Mouse (Mus musculus): ENCODE measurements at regions not wholly inside any gene's neighbourhood (a gene's known extent, or its start where the extent isn't known, plus 50 kb on each side); places are given as distances from the start of the nearest gene placed in this dataset.

DNA sequence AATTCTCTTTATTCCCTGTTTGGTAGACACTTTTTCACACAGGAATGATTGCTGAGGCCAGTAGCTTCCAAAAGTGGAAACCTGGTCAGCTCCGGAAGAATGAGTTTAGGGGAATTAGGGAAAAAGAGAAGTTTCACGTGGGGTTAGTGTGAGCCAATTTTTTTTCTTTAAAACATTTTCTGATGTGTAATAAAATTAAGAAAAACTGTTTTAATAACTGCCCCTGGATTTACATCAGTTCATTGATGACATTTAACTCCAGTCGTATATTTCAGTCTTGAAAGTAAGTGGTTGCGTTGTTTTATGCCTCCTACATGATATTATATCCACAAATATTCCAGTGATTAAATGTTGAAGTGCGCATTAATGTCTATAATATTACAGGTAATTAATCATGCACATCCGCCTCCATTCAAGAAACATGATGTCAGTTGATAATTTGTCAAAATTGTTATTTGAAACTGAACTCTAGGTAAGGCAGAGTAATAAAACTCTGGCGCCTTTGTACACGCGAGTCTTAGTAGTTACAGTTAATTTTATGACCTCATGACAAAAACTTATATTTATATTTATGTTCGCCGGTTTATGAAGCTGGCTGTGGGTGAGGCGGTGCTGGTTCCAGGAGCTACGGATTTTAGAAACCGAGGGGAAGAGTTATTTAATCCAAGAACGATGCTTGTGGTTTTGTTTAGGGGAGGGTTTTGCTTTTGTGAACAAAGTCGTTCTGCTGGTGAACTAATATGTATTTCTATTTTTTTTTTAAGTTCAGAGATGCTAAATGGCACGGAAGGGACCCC lies 252.5 kb upstream of the Nfe2l3 start:
- peak; percentile 54 for DNase-seq (ENCODE audit: low spot score)
- peak overlapping the region; percentile 16; the same call in 1 of the 2 replicates for H3K4me2 ChIP-seq (ENCODE audit: low read depth, severe bottlenecking)
- H3K9ac ChIP-seq (ENCODE audit: low read length): peak overlapping the region; percentile 12; the same call in 1 of the 2 replicates
- no peaks in the 10 kb centered on the region for H3K36me3 ChIP-seq (ENCODE audit: control insufficient read depth, insufficient read depth, low read length)
- H3K4me3 ChIP-seq (ENCODE audit: low read depth, low read length): no peak overlapping the region
- no peaks in the 10 kb centered on the region for H3K9me3 ChIP-seq (ENCODE audit: control insufficient read depth, low read length)
- peaks cover 18% of the 10 kb centered on the region for H3K4me1 ChIP-seq (ENCODE audit: control insufficient read depth, insufficient read depth, low read length)
- no peaks in the 10 kb centered on the region for H3K27me3 ChIP-seq (ENCODE audit: control insufficient read depth, insufficient read depth, low read length)
- ATAC-seq (ENCODE audit: insufficient number of reproducible peaks, low FRiP score, low TSS enrichment, low read depth): no peak
- WGBS: 2% methylated on average over 17 of the region's 17 CpGs
- H3K27ac ChIP-seq (replicated peaks; ENCODE audit: low read depth, low read length): peak overlapping the region; percentile 57

DNA sequence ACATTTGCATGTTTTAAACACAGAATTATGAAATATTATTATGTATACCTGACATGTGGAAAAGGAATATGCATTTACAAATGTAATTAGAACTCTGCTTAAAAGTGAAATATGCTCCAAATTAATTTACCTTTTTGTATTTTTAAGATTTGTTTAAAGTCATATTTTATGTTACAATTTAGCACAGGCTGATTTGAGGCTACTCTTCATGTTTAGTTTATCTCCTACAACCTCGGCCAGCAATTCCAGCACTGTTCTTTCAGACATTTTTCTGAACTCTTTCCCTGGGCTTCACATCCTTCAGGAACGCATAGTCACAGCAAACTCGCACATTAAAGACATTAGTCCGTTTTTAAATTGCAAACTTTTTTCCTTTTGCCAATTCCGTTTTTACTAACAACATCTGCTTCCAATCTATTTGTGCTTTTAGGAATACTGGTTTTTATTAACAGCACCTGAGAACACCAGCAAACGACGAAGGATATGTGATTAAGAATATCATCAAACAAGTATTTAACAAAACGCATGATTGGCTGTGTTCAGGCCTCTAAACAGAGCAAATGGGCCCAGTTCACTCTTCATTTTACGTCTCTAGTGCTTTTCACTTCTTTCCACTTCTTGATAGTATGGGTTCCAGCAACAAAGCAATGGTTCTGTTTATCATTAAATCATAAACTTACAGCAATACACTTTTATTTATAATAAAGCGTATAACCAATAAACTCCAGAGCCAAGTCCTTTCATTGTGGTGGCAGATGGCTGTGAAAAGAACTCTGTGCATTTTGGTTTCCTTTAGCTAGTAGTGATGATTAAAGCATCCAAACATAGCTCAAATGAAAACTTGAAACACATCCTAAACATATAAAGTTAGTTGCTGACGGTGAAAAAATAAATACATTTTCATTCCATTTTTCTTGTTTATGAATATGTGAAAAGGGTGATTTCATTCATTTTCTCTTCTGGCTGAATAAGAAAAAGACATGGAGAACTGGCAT lies 251.3 kb upstream of the Nfe2l3 start:
- Histone ChIP-seq H3K4me3 (ENCODE audit: low read depth, low read length) (no peak overlapping the region), H3K27ac (replicated peaks; ENCODE audit: low read depth, low read length) (peak overlapping the region; percentile 80), H3K36me3 (ENCODE audit: control insufficient read depth, insufficient read depth, low read length) (no peaks in the 10 kb centered on the region), H3K9ac (ENCODE audit: low read length) (peak overlapping the region; percentile 32; the same call in 1 of the 2 replicates), H3K9me3 (ENCODE audit: control insufficient read depth, low read length) (no peaks in the 10 kb centered on the region), H3K27me3 (ENCODE audit: control insufficient read depth, insufficient read depth, low read length) (no peaks in the 10 kb centered on the region), H3K4me2 (ENCODE audit: low read depth, severe bottlenecking) (no peak overlapping the region), H3K4me1 (ENCODE audit: control insufficient read depth, insufficient read depth, low read length) (peaks cover 21% of the 10 kb centered on the region)
- ATAC-seq (ENCODE audit: insufficient number of reproducible peaks, low FRiP score, low TSS enrichment, low read depth) (no peak), DNase-seq (ENCODE audit: low spot score) (no peak)
- 2% methylated on average over 11 of the region's 11 CpGs for whole genome bisulfite sequencing

DNA sequence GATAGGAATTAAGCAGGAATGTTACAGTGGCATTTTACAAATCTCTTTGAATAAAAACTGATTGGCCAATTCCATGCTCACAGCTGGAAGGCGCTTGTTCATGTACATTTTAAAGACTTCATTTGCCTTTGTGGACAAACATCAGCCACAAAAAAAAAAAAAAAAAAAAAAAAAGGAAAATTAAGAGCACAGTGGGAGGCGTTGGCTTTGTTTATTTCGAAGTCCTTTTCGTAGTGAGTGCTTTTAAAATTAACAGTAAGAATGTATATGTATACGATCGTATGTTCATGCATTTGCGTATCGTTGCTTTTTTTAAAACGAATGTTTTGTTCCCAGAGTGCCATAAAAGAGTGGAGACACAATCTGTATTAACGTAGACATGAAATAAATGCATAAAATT lies 250.6 kb upstream of the Nfe2l3 start:
- no peaks in the 10 kb centered on the region for H3K27me3 ChIP-seq (ENCODE audit: control insufficient read depth, insufficient read depth, low read length)
- H3K9ac ChIP-seq (ENCODE audit: low read length): no peak overlapping the region
- ATAC-seq (ENCODE audit: insufficient number of reproducible peaks, low FRiP score, low TSS enrichment, low read depth): no peak

DNA sequence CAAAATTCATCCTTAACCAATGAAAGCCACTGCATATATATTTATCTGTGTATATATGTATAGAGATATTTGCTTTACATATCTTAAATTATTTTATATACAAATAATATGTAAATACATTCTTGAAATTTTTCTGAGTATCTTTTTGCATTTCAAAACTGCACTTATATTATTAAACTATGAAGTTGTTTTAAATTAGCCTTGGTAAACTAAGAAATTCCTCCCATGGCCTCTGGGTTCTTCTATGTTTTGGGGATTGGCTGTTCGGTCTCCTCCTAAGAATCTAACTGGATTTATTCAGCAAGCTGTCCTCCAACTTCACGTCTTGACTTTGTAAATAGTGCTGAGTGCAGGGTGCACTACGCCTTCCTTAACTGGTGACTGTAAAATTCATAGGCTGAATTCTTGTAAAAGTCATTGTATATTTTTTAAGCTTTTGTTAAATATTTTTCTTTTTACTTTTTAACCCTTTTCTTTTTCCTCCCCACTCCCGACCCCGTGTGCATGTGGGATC lies 249.6 kb upstream of the Nfe2l3 start:
- Histone ChIP-seq H3K4me3 (ENCODE audit: low read depth, low read length) (no peak overlapping the region), H3K36me3 (ENCODE audit: control insufficient read depth, insufficient read depth, low read length) (no peaks in the 10 kb centered on the region), H3K4me2 (ENCODE audit: low read depth, severe bottlenecking) (peak overlapping the region; percentile 61; the same call in 1 of the 2 replicates), H3K9me3 (ENCODE audit: control insufficient read depth, low read length) (no peaks in the 10 kb centered on the region), H3K9ac (ENCODE audit: low read length) (peak overlapping the region; percentile 47), H3K4me1 (ENCODE audit: control insufficient read depth, insufficient read depth, low read length) (peaks cover 19% of the 10 kb centered on the region), H3K27ac (replicated peaks; ENCODE audit: low read depth, low read length) (peak overlapping the region; percentile 92), H3K27me3 (ENCODE audit: control insufficient read depth, insufficient read depth, low read length) (no peaks in the 10 kb centered on the region)
- ATAC-seq (ENCODE audit: insufficient number of reproducible peaks, low FRiP score, low TSS enrichment, low read depth): no peak
- no peak for DNase-seq (ENCODE audit: low spot score)
- WGBS: 7% methylated on average over 5 of the region's 5 CpGs

More for the DNA sequence above, 250.6 kb upstream of the Nfe2l3 start:
- H3K4me3 ChIP-seq (ENCODE audit: low read depth, low read length): no peak overlapping the region
- no peaks in the 10 kb centered on the region for H3K9me3 ChIP-seq (ENCODE audit: control insufficient read depth, low read length)
- H3K4me2 ChIP-seq (ENCODE audit: low read depth, severe bottlenecking): no peak overlapping the region
- H3K36me3 ChIP-seq (ENCODE audit: control insufficient read depth, insufficient read depth, low read length): no peaks in the 10 kb centered on the region
- DNase-seq (ENCODE audit: low spot score): no peak
- 18% methylated on average over 10 of the region's 10 CpGs for WGBS
- peaks cover 19% of the 10 kb centered on the region for H3K4me1 ChIP-seq (ENCODE audit: control insufficient read depth, insufficient read depth, low read length)
- peak overlapping the region; percentile 80 for H3K27ac ChIP-seq (replicated peaks; ENCODE audit: low read depth, low read length)

DNA sequence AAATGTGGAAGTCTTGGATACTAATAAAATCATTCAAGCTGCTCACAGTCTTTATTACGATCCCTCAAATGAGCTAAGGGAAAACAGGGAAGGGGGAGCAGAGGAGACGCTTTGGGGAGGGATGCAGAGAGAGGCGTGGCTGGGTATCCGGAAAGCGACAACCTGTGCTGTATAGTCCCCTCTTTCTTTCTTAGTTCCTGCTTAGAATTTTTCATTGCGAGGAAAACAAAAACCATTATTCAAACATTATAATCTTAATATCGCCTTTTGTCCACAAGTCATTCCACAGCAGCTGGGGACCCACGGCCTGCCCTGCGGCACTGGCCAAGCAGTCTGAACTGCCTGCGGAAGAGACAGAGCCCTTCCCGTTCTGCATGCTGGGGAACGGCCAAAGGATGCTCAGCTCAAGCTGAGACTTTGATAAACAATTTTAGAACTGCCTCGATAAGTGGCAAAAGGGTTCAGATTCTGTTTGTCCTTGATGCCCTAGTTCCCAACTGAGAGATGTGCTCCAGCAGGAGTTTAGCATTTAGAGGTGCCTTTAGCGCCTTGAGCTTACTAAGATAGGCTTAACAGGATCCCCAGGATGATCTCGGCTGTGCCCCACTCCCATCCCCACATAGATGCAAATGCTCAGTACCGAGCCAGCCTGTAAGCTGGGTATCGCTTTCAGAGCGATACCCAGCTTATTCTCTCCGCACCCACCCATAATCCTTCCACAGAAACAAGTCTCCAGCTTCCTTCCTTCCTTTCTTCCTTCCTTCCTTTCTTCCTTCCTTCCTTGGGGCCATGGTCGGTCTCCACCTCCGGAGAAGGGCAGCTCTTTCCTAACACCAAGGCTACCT lies 248.7 kb upstream of the Nfe2l3 start:
- peak overlapping the region; percentile 30 for H3K4me3 ChIP-seq (ENCODE audit: low read depth, low read length)
- H3K27me3 ChIP-seq (ENCODE audit: control insufficient read depth, insufficient read depth, low read length): no peaks in the 10 kb centered on the region
- H3K9me3 ChIP-seq (ENCODE audit: control insufficient read depth, low read length): no peaks in the 10 kb centered on the region
- peak; percentile 54 for DNase-seq (ENCODE audit: low spot score)
- peak overlapping the region; percentile 61 for H3K4me2 ChIP-seq (ENCODE audit: low read depth, severe bottlenecking)
- ATAC-seq (ENCODE audit: insufficient number of reproducible peaks, low FRiP score, low TSS enrichment, low read depth): no peak
- whole genome bisulfite sequencing: under 1% methylated on average over 21 of the region's 21 CpGs
- H3K9ac ChIP-seq (ENCODE audit: low read length): peak overlapping the region; percentile 67
- H3K27ac ChIP-seq (replicated peaks; ENCODE audit: low read depth, low read length): peak overlapping the region; percentile 92
- H3K36me3 ChIP-seq (ENCODE audit: control insufficient read depth, insufficient read depth, low read length): no peaks in the 10 kb centered on the region
- H3K4me1 ChIP-seq (ENCODE audit: control insufficient read depth, insufficient read depth, low read length): peaks cover 22% of the 10 kb centered on the region

DNA sequence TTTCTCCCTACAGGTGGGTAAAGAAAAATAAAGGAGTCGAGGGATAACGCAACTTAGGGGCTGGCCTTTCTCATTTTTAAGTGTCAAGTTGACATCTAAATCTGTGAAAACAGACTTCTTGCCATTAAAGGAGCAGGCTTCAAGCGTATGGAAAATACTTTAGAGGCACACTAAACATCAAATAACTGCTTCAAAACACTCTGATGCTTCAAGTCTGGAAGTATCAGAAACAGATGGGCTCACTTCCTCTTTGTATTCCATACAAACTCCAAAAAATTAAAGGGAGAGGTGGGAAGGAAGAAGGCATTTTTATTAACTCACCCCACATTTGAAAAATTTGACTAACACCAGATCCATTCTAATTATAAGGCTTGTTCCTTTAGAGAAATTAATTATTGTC lies 248.0 kb upstream of the Nfe2l3 start:
- Histone ChIP-seq H3K4me3 (ENCODE audit: low read depth, low read length) (peak overlapping the region; percentile 30), H3K4me2 (ENCODE audit: low read depth, severe bottlenecking) (peak overlapping the region; percentile 61), H3K36me3 (ENCODE audit: control insufficient read depth, insufficient read depth, low read length) (no peaks in the 10 kb centered on the region), H3K9ac (ENCODE audit: low read length) (peak overlapping the region; percentile 67), H3K4me1 (ENCODE audit: control insufficient read depth, insufficient read depth, low read length) (peaks cover 22% of the 10 kb centered on the region), H3K9me3 (ENCODE audit: control insufficient read depth, low read length) (no peaks in the 10 kb centered on the region), H3K27me3 (ENCODE audit: control insufficient read depth, insufficient read depth, low read length) (no peaks in the 10 kb centered on the region), H3K27ac (replicated peaks; ENCODE audit: low read depth, low read length) (peak overlapping the region; percentile 92)
- ATAC-seq (ENCODE audit: insufficient number of reproducible peaks, low FRiP score, low TSS enrichment, low read depth) (no peak), DNase-seq (ENCODE audit: low spot score) (no peak)
- 3% methylated on average over 3 of the region's 3 CpGs for WGBS

DNA sequence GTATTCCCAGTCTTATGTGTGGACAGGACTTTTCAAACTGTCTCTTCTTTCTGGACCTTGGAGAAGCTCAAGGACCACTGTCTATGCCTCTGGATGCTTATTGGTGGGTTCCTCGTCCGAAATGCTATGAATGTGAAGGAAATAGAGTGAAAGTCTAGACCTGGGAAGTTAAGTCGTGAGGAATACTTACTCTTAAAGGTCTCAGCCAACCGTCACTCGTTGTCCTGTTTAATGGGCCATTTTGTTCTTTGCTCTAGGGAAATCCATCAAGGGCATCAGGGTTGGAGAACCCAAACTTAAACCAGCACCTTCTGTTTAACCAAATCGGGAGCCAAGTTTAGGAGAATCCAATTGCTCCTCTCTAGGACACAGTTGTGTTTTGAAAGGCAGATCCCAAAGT lies 247.3 kb upstream of the Nfe2l3 start:
- peak overlapping the region; percentile 27; the same call in 1 of the 2 replicates for H3K9ac ChIP-seq (ENCODE audit: low read length)
- H3K4me1 ChIP-seq (ENCODE audit: control insufficient read depth, insufficient read depth, low read length): peaks cover 22% of the 10 kb centered on the region
- DNase-seq (ENCODE audit: low spot score): no peak
- H3K4me3 ChIP-seq (ENCODE audit: low read depth, low read length): no peak overlapping the region
- 18% methylated on average over 6 of the region's 6 CpGs for WGBS
- peak overlapping the region; percentile 28 for H3K4me2 ChIP-seq (ENCODE audit: low read depth, severe bottlenecking)
- ATAC-seq (ENCODE audit: insufficient number of reproducible peaks, low FRiP score, low TSS enrichment, low read depth): no peak
- H3K9me3 ChIP-seq (ENCODE audit: control insufficient read depth, low read length): no peaks in the 10 kb centered on the region
- H3K27ac ChIP-seq (replicated peaks; ENCODE audit: low read depth, low read length): peak overlapping the region; percentile 92
- H3K27me3 ChIP-seq (ENCODE audit: control insufficient read depth, insufficient read depth, low read length): no peaks in the 10 kb centered on the region
- no peaks in the 10 kb centered on the region for H3K36me3 ChIP-seq (ENCODE audit: control insufficient read depth, insufficient read depth, low read length)
